Mouse (Mus musculus): Measurements from ENCODE around the gene Xrcc6.

Xrcc6 gene

GRCm38 (mm10) chr15:81987646-81988045 lies at the start of gene Xrcc6:
Xrcc6 (plus strand) TSS chr15:81987835.
- in situ Hi-C loops (cut with MboI; ENCODE audit: low sequenced_read_pairs) = no loop called here

GRCm38 (mm10) chr15:81938246-81938645 lies 49.4 kb upstream of the Xrcc6 start:
- in situ Hi-C loops (cut with MboI; ENCODE audit: low sequenced_read_pairs) = no loop called here

DNA sequence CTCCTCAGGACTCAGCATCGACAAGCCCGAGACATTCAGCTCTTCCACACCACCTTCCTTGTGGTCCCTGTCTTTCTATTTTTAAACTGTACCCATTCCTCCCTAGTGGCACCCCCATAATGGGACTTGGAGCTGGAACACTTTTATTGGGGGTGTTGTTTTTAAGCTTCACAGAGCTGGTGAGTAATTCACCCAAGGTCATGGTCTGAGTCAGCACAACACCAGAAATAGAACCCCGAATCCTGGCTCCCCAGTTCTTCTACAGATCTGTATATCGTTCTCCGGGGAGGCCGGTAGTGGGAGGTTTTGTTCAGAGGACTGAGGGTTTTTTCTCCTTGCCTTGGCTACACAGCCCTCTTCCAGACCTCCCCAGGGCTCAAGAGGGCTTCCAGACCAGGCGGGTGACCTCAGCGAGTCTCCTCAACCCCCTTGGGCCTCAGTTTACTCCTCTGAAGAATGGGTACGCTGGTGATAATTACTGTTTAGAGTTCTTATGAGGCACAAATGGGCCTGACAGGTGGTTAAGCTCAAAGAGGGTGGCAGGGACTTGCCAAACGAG lies 48.4 kb upstream of the Xrcc6 start:
- in situ Hi-C loops (cut with MboI; ENCODE audit: low sequenced_read_pairs) = no loop called here

GRCm38 (mm10) chr15:81939774-81940173 lies 47.9 kb upstream of the Xrcc6 start:
- in situ Hi-C loops (cut with MboI; ENCODE audit: low sequenced_read_pairs) = no loop called here

- in situ Hi-C loops (cut with MboI; ENCODE audit: low sequenced_read_pairs) = no loop called here
Measured at GRCm38 (mm10) chr15:81940219-81940618, 47.4 kb upstream of the Xrcc6 start.

DNA sequence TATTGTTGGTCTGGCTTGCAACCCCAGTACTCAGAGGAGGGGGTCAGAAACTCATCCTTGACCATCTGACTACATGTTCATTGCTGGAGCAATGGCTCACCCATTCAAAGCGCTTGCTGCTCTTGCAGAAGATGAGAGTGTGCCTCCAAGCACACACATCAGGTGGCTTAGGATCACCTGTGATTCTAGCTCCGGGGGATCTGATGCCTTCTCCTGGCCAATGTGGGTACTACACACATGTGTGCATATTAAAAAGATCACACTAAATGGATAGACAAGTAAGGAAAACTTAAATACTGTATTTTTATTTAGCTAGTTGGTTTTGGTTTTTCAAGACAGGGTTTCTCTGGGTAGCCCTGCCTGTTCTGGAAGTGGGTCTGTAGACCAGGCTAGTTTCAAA lies 46.6 kb upstream of the Xrcc6 start:
- in situ Hi-C loops (cut with MboI; ENCODE audit: low sequenced_read_pairs) = no loop called here

GRCm38 (mm10) chr15:81943176-81943749 lies 44.4 kb upstream of the Xrcc6 start:
- in situ Hi-C loops (cut with MboI; ENCODE audit: low sequenced_read_pairs) = no loop called here

DNA sequence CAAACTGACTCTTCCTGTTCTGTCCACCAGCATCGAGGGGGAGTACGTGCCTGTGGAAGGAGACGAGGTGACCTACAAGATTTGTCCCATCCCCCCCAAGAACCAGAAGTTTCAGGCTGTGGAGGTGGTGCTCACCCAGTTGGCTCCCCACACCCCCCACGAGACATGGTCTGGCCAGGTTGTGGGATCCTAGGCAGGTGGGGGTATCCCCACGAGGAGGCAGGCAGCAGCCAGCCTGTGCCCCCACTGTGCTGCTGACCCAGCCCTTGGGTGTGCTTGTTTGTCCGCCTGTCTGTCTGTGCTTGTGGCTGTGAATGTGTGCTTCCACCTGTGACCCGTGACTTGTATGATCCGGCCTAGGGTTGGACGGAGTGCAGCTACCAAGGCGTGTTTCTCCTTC lies 38.6 kb upstream of the Xrcc6 start:
- in situ Hi-C loops (cut with MboI; ENCODE audit: low sequenced_read_pairs) = no loop called here

DNA sequence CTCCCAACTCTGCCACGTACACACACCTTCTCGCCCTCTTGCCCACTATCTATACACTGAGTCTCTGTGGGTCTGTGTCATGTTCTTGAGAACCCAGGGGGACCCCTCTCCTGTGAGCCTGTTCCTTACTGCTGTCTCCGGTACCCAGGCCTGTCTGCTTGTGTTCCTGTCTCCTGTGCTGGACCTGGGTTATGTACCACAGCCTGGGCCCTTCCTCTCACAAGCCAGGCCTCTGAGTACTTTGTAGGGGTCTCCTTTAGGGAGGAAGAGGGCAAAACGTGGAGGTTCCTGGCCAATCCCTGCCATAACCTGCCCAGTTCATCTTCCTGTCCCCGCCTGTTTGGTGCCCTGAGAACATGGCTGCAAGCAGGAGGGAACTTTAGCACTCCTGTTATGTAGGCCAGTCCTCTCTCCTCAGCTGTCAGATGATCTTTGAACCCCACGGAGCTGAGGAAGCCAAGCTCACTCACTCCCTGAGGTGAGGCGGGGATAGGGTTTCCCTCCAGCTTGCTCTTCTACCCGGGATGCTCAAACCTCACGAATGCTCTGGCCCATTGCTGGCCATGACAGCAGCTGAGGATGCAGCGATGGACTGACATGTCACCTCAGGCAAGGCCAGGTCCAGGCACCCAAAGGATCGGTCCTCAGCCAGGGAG lies 38.0 kb upstream of the Xrcc6 start:
- in situ Hi-C loops (cut with MboI; ENCODE audit: low sequenced_read_pairs) = no loop called here

GRCm38 (mm10) chr15:81950716-81951115 lies 36.9 kb upstream of the Xrcc6 start:
- in situ Hi-C loops (cut with MboI; ENCODE audit: low sequenced_read_pairs) = no loop called here

GRCm38 (mm10) chr15:81951159-81951558 lies 36.5 kb upstream of the Xrcc6 start:
- in situ Hi-C loops (cut with MboI; ENCODE audit: low sequenced_read_pairs) = no loop called here

GRCm38 (mm10) chr15:81952310-81952709 lies 35.3 kb upstream of the Xrcc6 start:
- in situ Hi-C loops (cut with MboI; ENCODE audit: low sequenced_read_pairs) = no loop called here

DNA sequence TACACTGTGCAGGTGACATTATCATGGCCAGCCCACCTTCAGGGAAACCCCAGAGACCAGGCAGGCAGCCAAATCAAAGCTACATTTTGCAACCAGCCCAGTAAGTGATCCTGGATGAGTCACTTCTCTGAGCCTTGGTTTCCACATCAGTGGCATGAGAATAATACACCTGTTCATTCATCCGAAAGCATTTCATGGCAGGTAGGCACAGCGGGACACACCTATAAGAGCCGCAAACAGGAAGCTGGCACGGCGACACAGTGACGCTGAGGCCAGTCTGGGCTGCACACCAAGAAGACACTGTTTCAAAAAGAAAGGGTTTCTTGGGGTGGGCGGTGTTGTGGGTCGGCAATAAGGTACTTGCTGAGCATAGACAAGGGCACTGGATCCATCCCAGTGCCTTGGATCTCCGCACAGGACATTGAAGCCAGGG lies 33.5 kb upstream of the Xrcc6 start:
- in situ Hi-C loops (cut with MboI; ENCODE audit: low sequenced_read_pairs) = no loop called here

- in situ Hi-C loops (cut with MboI; ENCODE audit: low sequenced_read_pairs) = no loop called here
Measured at GRCm38 (mm10) chr15:81954716-81955115, 32.9 kb upstream of the Xrcc6 start.

DNA sequence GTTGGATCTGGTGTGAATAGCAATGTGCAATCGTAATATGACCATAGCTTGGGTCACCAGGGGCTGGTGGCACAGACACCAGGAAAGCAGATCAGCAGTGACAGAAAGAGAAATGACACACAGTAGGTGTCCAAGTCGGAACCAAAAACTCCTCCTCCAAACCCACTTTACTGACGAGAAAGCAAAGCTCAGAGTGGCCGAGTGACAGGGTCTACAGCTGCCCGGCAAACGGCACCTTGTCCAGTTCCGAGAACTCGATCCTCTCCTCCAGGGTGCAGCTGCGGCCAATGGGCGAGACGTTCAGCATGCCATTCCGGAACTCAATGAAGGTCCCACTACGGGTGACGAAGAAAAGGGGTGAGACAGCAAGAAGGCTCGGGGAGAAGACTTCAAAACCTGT lies 32.2 kb upstream of the Xrcc6 start:
- in situ Hi-C loops (cut with MboI; ENCODE audit: low sequenced_read_pairs) = no loop called here

DNA sequence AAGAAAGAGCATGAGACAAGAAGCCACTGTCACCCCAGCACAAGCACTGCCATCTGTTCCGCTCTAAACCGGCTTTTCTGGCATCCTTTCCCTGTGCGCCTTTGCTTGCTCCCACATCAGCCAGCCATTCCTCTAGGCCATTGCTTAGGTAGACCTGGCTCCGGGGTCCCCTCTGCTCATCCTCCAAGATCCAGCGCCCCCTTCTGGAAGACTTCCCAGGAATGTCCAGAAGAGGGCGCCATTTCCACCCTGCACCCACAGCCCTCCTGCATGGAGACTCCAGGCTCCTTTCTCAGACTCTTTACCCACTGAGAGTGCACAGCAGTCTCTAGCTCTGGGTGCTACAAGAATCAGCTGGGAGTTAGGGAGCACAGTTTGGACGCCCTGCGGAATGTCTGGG lies 31.2 kb upstream of the Xrcc6 start:
- in situ Hi-C loops (cut with MboI; ENCODE audit: low sequenced_read_pairs) = no loop called here

DNA sequence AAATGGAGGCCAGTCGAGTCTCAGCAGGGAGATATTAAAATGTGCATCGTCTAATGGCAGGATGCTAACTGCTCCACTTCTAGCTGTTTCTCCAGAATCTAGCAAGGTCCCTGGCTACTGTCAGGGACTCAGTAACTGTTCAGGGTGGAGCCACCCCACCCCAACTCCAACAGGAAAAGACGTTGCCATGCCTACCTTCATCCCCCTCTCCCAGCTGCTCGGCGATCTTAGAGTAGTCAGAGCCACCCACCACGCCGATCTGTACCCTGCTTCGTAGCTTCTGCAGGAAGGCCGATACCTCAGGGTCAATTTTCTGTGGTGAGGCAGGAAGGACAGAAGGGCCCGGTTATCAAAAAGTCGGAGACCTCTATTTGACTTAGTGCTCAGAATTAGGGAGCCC lies 30.0 kb upstream of the Xrcc6 start:
- in situ Hi-C loops (cut with MboI; ENCODE audit: low sequenced_read_pairs) = no loop called here

GRCm38 (mm10) chr15:81958906-81959305 lies 28.7 kb upstream of the Xrcc6 start:
- in situ Hi-C loops (cut with MboI; ENCODE audit: low sequenced_read_pairs) = no loop called here

DNA sequence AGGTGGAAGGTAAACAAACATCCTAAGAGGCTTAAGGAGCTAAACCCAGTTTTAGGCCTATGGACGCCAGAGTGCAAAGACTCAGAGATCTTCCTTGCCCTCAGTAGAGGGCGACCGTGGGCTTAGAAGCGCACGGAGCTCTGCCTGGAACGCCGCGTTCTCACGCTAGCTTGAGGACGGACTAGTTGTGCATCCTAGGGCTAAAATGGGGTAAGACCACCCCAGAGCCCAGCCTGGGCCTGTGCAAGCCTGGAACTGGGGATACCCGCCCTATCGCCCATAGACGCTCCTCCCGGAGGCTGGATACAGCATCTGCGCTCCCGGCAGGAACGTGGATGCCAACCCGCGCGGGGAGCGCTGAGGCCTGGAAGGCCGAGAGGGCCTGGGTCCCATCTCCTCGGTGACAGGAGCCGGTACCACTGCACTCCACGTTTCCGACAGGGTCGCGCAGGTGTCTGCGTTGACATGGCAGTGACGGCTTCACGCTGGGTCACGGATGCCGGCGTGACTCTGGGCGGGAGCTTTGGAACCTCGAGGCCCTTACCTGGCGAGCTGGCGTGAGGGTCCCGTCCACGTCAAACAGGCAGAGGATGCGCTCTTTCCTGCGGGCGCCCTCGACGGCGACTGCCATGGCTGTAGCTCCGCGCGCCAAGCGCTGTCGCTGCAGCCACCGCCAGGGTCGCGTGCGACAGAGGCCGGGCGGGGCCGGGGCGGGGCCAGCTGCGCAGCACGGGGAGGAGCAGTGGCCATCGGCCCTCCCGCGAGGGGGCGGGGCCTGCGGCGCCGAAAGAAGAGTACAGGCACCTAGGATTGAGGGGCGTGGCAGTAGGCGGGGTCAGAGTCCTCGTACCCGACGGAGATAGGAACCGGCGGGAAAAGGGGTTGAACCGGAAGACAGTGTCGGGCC lies 27.2 kb upstream of the Xrcc6 start, which contains the start of gene Pmm1:
TSS of gene Pmm1 (minus strand) at position 760 of the 907 bp plus-strand sequence.
- in situ Hi-C loops (cut with MboI; ENCODE audit: low sequenced_read_pairs) = no loop called here

DNA sequence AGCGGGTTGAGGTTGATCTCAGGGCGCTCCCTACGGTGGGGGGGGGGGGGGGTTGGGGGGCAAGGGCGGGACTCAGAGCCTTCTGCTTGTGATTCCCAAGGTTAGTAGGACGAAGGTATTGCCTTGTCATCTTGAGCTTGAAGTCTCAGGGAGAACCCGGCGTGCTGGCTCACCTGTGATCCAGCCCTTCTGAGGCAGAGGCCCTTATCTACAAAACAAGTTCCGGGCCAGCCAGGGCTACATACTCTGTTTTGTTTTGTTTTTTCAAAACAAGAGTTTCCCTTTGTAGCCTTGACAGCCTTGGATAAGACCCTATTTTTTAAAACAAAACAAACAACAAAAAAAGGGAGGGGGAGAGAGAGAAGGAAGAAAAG lies 26.6 kb upstream of the Xrcc6 start:
- in situ Hi-C loops (cut with MboI; ENCODE audit: low sequenced_read_pairs) = no loop called here

DNA sequence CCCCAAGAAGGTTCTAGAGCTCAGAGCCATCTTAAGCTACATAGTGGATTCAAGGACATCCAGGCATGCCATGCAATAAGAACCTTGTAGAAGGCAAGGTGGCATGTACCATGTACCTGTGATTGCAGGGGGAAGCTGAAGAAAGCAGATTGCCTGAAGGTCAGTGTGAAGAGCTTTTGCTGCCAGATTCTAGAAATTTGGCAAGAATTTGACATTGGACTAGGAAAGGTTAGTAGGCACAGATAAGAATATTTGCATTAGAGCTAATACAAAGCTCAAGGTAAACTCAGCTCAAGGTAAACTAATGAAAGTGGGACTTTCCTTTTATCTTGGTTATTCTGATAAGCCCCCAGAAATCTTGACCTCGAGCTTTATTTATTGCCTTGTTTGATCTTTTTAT lies 23.4 kb upstream of the Xrcc6 start:
- in situ Hi-C loops (cut with MboI; ENCODE audit: low sequenced_read_pairs) = no loop called here
